Mouse (Mus musculus) forebrain, embryonic 10.5 days (tissue): ENCODE data around the gene Ltc4s. TPM values are rescaled to one million over a fixed set of nuclear protein-coding genes. Genes with fewer than 3 reads are reported as not detected.

Experiments
- DNase-seq: peaks from one replicate; pipeline ENCODE4 v3.0.0-alpha.2; 2017; ENCODE audit warnings: low spot score; ENCODE audit errors: extremely low spot score
- H3K27ac ChIP-seq: fragments of 300-500 bp; sonication (generic); 2 replicates; pipeline ENCODE4 v1.5.1; 2016; ENCODE audit warnings: mild to moderate bottlenecking
- H3K27me3 ChIP-seq: fragments of 300-500 bp; sonication (generic); 2 replicates; pipeline ENCODE4 v1.6.1; 2016; ENCODE audit warnings: mild to moderate bottlenecking; ENCODE audit not compliant: poor library complexity, severe bottlenecking
- H3K36me3 ChIP-seq: fragments of 300-500 bp; sonication (generic); replicated peaks from 2 replicates; pipeline ENCODE4 v1.6.1; 2016; ENCODE audit warnings: mild to moderate bottlenecking, moderate library complexity
- H3K4me1 ChIP-seq: fragments of 300-500 bp; sonication (generic); 2 replicates; pipeline ENCODE4 v1.6.1; 2016
- H3K4me3 ChIP-seq: fragments of 300-500 bp; sonication (generic); 2 replicates; pipeline ENCODE4 v1.5.1; 2016; ENCODE audit warnings: mild to moderate bottlenecking, moderate library complexity
- H3K9me3 ChIP-seq: fragments of 300-500 bp; sonication (generic); 2 replicates; pipeline ENCODE4 v1.6.1; 2016; ENCODE audit warnings: mild to moderate bottlenecking, moderate library complexity
- WGBS: fragments of 180-500 bp; shearing (Covaris S2); methylation state at CpG from one replicate; pipeline ENCODE4 v1.1.7; 2016; 5-methylcytosine and 5-hydroxymethylcytosine counted together
- polyA plus RNA-seq: library from polyadenylated mRNA; unstranded; fragments of >200 nt; fragmentation: Nextera tagmentation; extraction: Ambion mirVana; gene quantifications from 2 replicates; pipeline ENCODE4 v1.2.1, GENCODE M21; 2016

Gene Ltc4s
- polyA plus RNA-seq, 1 experiment from 2014 or later: 1.1 TPM

DNA sequence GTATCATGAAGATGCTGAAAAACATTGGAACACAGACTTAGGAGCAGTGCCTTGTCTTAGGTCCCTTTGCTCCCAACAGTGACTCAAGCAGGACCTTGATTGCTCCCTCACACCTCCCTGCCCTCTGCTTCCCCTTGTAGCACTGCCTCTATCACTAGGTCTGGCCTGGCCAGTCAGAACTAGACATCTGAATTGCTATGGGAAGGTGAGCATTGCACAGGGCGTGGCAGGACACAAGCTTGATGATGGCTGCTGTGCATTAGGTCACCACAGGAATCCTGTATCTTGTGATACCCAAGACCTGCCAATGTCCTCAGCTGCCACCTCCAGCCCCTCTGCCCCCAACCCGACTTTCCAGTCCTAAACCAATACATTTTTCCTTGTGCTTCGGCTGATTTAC, 28.6 kb upstream of the Ltc4s start:
- H3K27ac ChIP-seq: no peak overlapping the region
- DNase-seq: no peak
- 94% methylated on average over 3 of the region's 3 CpGs for WGBS
- no peak overlapping the region for H3K4me3 ChIP-seq
- no peaks in the 10 kb centered on the region for H3K9me3 ChIP-seq
- H3K4me1 ChIP-seq: 0 out of 2 replicates have a peak, but pooled peaks cover 3% of the 10 kb centered on the region
- no peaks in the 10 kb centered on the region for H3K27me3 ChIP-seq
- peaks cover 76% of the 10 kb centered on the region for H3K36me3 ChIP-seq

- H3K27me3 ChIP-seq: no peaks in the 10 kb centered on the region
- no peaks in the 10 kb centered on the region for H3K4me1 ChIP-seq
- H3K9me3 ChIP-seq: no peaks in the 10 kb centered on the region
- H3K27ac ChIP-seq: no peak overlapping the region
- no peak overlapping the region for H3K4me3 ChIP-seq
- 92% methylated on average over 8 of the region's 8 CpGs for WGBS
- no peak for DNase-seq
- H3K36me3 ChIP-seq: peaks cover 78% of the 10 kb centered on the region
Measured at GRCm38 (mm10) chr11:50265931-50266330, 27.5 kb upstream of the Ltc4s start.

- peaks cover 99% of the 10 kb centered on the region for H3K36me3 ChIP-seq
- 95% methylated on average over 3 of the region's 3 CpGs for WGBS
Measured at GRCm38 (mm10) chr11:50263198-50263597, 24.8 kb upstream of the Ltc4s start.

GRCm38 (mm10) chr11:50262020-50262419, 23.6 kb upstream of the Ltc4s start:
- peaks cover 99% of the 10 kb centered on the region for H3K36me3 ChIP-seq

More at GRCm38 (mm10) chr11:50263198-50263597, 24.8 kb upstream of the Ltc4s start:
- Histone ChIP-seq H3K27me3 (no peaks in the 10 kb centered on the region), H3K4me1 (no peaks in the 10 kb centered on the region), H3K9me3 (no peaks in the 10 kb centered on the region), H3K4me3 (no peak overlapping the region), H3K27ac (no peak overlapping the region)
- no peak for DNase-seq

DNA sequence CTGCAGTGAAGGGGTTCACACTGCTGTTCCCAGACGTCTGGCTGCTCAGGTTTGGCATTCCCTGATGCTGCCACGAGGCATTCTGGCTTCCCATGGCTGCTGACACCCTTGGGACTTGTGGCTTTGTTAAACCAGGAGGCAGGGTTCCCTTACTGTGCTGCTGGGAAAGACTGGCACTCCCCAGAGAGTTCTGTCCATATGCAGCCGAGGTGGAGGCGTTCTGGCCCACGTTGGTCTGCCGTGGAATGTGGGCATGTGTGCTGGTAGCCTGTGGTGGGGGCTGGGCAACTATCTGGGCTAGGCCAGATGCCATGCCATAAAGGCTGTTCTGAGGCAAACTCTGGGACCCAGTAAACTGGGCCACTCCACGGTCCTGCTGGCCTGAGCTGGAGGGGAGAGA, 19.9 kb upstream of the Ltc4s start:
- Histone ChIP-seq H3K9me3 (no peaks in the 10 kb centered on the region), H3K27ac (no peak overlapping the region), H3K27me3 (no peaks in the 10 kb centered on the region), H3K4me1 (peaks cover 2% of the 10 kb centered on the region; the same call in 1 of the 2 replicates), H3K36me3 (peaks cover 80% of the 10 kb centered on the region), H3K4me3 (no peak overlapping the region)
- 91% methylated on average over 7 of the region's 7 CpGs for WGBS
- no peak for DNase-seq

More at GRCm38 (mm10) chr11:50262020-50262419, 23.6 kb upstream of the Ltc4s start:
- Histone ChIP-seq H3K9me3 (no peaks in the 10 kb centered on the region), H3K4me3 (no peak overlapping the region), H3K27ac (no peak overlapping the region), H3K27me3 (no peaks in the 10 kb centered on the region), H3K4me1 (no peaks in the 10 kb centered on the region)
- no peak for DNase-seq
- 96% methylated on average over 4 of the region's 4 CpGs for WGBS

GRCm38 (mm10) chr11:50256615-50257014, 18.2 kb upstream of the Ltc4s start:
- peaks cover 18% of the 10 kb centered on the region for H3K4me1 ChIP-seq
- DNase-seq: no peak
- H3K27ac ChIP-seq: no peak overlapping the region
- H3K9me3 ChIP-seq: no peaks in the 10 kb centered on the region
- peaks cover 63% of the 10 kb centered on the region for H3K36me3 ChIP-seq
- no peak overlapping the region for H3K4me3 ChIP-seq
- no peaks in the 10 kb centered on the region for H3K27me3 ChIP-seq
- WGBS: 93% methylated on average over 7 of the region's 7 CpGs

DNA sequence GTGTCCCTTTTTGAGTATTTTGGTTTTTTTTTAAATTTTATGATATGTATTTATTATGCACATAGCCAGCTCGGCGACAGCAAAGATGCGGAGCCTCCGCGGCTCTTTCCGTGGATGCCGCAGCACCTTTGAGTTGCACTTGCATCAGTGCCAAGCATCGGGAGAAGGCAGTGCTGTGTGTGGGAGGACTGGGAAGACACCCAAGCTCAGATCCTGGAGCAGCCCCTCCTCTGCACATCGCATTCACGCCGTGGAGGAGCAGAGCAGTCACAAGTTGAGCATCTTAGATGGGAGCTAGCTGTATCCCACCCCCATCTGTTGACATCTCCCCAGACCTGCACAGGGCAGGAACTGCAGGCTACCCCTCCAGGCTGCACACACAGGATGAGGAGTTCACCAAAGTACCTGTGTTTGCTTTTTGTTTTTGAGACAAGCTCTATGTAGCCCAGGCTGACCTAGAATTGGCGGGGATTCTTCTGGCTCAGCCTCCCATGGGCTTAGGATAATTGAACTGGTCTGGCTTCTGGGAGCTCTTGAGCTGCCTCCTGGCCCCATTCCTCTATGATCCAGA, 15.7 kb upstream of the Ltc4s start:
- H3K4me1 ChIP-seq: peaks cover 18% of the 10 kb centered on the region
- no peak overlapping the region for H3K4me3 ChIP-seq
- H3K27ac ChIP-seq: no peak overlapping the region
- H3K36me3 ChIP-seq: peaks cover 38% of the 10 kb centered on the region
- H3K27me3 ChIP-seq: no peaks in the 10 kb centered on the region
- no peak for DNase-seq
- WGBS: 89% methylated on average over 12 of the region's 12 CpGs
- H3K9me3 ChIP-seq: no peaks in the 10 kb centered on the region

GRCm38 (mm10) chr11:50253393-50253792, 15.0 kb upstream of the Ltc4s start:
- DNase-seq: no peak
- WGBS: 84% methylated on average over 1 of the region's 1 CpGs
- H3K4me3 ChIP-seq: no peak overlapping the region
- H3K36me3 ChIP-seq: peaks cover 31% of the 10 kb centered on the region
- H3K9me3 ChIP-seq: no peaks in the 10 kb centered on the region
- no peaks in the 10 kb centered on the region for H3K27me3 ChIP-seq
- peaks cover 18% of the 10 kb centered on the region for H3K4me1 ChIP-seq
- no peak overlapping the region for H3K27ac ChIP-seq

DNA sequence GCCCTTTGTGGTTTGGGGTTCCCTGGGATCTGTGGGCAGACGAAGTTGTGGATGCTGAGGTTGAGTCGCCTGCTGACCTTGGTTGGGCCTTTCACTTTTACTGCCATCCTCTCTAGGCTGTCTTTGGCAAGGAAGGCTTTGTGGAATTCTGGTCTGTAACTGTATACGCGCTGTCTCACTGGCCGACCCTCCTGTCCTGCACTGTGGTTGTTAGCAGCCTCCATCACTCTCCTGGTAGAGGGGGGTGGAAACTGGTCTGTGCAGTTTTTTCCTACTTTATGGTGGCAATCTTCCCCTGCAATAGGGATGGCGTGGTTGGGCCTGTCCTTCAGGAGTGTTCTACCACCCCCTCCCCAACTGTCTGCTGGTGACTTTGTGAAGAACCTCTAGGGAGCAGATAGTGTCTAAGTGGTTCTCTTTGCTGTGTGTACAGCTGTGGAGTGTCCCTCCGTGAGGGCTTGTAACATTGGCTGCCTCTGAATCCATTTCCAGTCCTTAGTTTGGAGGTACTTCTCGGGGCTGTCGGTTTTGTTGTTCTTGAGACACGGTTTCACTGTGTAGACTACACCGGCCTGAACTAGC, 14.4 kb upstream of the Ltc4s start:
- Histone ChIP-seq H3K4me3 (no peak overlapping the region), H3K9me3 (no peaks in the 10 kb centered on the region), H3K36me3 (peaks cover 25% of the 10 kb centered on the region), H3K27me3 (no peaks in the 10 kb centered on the region), H3K27ac (peak overlapping the region; percentile 76), H3K4me1 (peaks cover 18% of the 10 kb centered on the region)
- DNase-seq: no peak
- WGBS: 80% methylated on average over 11 of the region's 11 CpGs

DNA sequence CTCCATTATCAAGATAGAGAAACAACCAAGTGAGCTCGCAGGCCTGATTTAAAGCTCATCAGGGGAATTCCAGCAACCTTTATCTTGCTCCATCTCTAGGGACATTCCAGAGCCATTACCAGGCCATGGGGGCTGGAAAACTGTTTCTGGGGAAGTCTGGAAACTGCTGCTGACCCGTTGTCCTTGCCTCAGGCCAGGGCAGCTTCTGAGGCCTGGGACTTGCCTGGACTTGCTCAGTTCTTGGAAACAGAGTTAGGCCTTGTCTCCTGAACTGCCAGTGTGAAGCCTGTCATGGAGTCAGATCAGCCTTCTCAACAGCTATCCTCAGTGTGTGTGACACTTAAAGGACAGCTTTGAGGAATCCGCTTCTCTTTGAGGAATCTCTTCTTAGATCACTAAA, 13.8 kb upstream of the Ltc4s start:
- H3K27ac ChIP-seq: peak overlapping the region; percentile 76
- H3K27me3 ChIP-seq: no peaks in the 10 kb centered on the region
- peaks cover 18% of the 10 kb centered on the region for H3K36me3 ChIP-seq
- H3K4me1 ChIP-seq: peaks cover 18% of the 10 kb centered on the region
- no peaks in the 10 kb centered on the region for H3K9me3 ChIP-seq
- H3K4me3 ChIP-seq: no peak overlapping the region
- 68% methylated on average over 3 of the region's 3 CpGs for WGBS
- no peak for DNase-seq

GRCm38 (mm10) chr11:50248473-50249171, 10.2 kb upstream of the Ltc4s start:
- WGBS: 85% methylated on average over 7 of the region's 7 CpGs
- DNase-seq: no peak
- H3K9me3 ChIP-seq: no peaks in the 10 kb centered on the region
- peaks cover 18% of the 10 kb centered on the region for H3K4me1 ChIP-seq
- H3K4me3 ChIP-seq: no peak overlapping the region
- H3K36me3 ChIP-seq: no peaks in the 10 kb centered on the region
- no peaks in the 10 kb centered on the region for H3K27me3 ChIP-seq
- no peak overlapping the region for H3K27ac ChIP-seq

DNA sequence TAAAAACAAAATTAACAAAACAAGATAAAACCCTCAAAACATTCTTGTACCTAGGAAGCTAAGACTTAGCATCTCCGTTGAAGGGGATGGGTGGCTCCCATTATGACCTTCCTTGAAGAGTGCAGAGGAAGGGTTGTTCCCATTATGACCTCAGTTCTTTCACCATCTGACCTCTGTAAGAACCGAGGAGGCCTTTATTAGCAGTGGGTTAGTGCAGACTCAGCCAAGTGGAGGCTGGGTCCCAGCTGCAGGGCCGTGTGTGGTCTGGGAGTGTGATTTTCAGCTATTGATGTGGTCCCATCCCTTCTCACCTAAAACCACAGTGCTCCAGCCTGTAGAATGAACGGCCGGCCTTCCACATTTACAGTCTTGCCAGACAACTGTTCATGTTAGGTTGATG, 6.9 kb upstream of the Ltc4s start:
- H3K4me1 ChIP-seq: no peaks in the 10 kb centered on the region
- no peak for DNase-seq
- no peak overlapping the region for H3K27ac ChIP-seq
- 80% methylated on average over 5 of the region's 5 CpGs for WGBS
- no peaks in the 10 kb centered on the region for H3K27me3 ChIP-seq
- H3K9me3 ChIP-seq: no peaks in the 10 kb centered on the region
- no peaks in the 10 kb centered on the region for H3K36me3 ChIP-seq
- H3K4me3 ChIP-seq: no peak overlapping the region

DNA sequence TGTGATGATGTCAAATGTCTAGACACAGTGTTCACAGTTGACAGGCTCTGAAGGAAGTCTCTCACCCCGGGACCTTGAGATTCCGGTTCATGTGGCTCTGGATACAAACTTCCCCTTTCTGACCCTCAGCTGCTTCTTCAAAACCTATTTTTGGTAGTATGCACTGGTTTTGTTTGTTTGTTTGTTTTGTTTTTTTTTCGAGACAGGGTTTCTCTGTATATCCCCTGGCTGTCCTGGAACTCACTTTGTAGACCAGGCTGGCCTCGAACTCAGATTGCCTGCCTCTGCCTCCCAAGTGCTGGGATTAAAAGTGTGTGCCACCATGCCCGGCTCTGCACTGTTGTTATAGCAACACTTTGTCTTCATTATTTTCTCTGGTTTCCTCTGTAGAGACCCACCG, 5.5 kb upstream of the Ltc4s start:
- 86% methylated on average over 6 of the region's 6 CpGs for WGBS
- H3K4me3 ChIP-seq: no peak overlapping the region
- H3K9me3 ChIP-seq: no peaks in the 10 kb centered on the region
- no peak overlapping the region for H3K27ac ChIP-seq
- H3K4me1 ChIP-seq: no peaks in the 10 kb centered on the region
- DNase-seq: no peak
- no peaks in the 10 kb centered on the region for H3K36me3 ChIP-seq
- H3K27me3 ChIP-seq: peaks cover 9% of the 10 kb centered on the region
